Mouse (Mus musculus) spleen, adult 2 months (tissue): ENCODE data around the gene Igf2.

Source experiments
- CTCF ChIP-seq: fragments of 200-500 bp; IDR thresholded peaks from 2 replicates; pipeline ENCODE4 v1.5.1; 2011; ENCODE audit warnings: mild to moderate bottlenecking, inconsistent platforms; ENCODE audit not compliant: insufficient read depth, insufficient read length, insufficient replicate concordance; ENCODE audit errors: extremely low read depth
- POLR2A ChIP-seq: fragments of 200-500 bp; IDR thresholded peaks from 2 replicates; pipeline ENCODE4 v1.6.1; 2011; ENCODE audit warnings: low read depth, low read length, inconsistent platforms

- TF ChIP-seq CTCF (no peak), POLR2A (no peak)
Measured at GRCm38 (mm10) chr7:142660651-142660945, 6.0 kb downstream of the Igf2 start.
